Mouse (Mus musculus): ENCODE data around the gene Tctn3.

- TF ChIP-seq POLR2A (IDR thresholded peaks at IDR 0.05; ENCODE audit: borderline replicate concordance, extremely low read depth, insufficient read depth, insufficient read length, poor library complexity, severe bottlenecking) (no peak), CTCF (IDR thresholded peaks at IDR 0.05; ENCODE audit: borderline replicate concordance, extremely low read depth, insufficient read depth, insufficient read length) (no peak)
Observed at GRCm38 (mm10) chr19:40658935-40659334, 46.9 kb upstream of the Tctn3 start.
